Mouse (Mus musculus) thymus, postnatal 14 days (tissue): ENCODE measurements around the gene Cspg4.
"Not testable (repeated sequence)": the region's sequence is repeated elsewhere in the genome, so short reads cannot be mapped to it uniquely, and the experiment has no call there.

Experiments used
- DNase-seq: peaks from one replicate; pipeline ENCODE4 v3.0.0; 2021

The Cspg4 gene

GRCm38 (mm10) chr9:56893313-56893712 is 28.5 kb downstream of the Cspg4 start:
- no peak for DNase-seq

DNA sequence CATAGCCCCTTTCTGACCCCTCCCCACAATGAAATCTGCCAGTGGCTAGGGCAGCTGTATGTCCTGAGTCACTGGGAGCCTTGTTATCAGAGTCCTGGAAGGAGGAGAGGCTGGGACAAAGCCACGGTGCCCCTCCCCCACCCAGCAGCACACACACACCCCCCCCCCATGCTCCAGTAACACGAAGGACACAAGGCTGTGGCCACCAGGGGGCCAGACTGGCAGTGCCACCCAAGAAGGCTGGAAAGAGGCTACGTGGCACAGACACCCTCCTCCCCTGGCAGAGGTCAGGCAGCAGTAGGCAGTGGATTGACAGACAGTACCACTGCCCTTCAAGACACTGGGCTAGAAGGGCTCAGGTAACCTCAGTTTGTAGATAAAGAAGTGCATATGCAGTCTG is 29.2 kb downstream of the Cspg4 start:
- DNase-seq = peak; percentile 39

DNA sequence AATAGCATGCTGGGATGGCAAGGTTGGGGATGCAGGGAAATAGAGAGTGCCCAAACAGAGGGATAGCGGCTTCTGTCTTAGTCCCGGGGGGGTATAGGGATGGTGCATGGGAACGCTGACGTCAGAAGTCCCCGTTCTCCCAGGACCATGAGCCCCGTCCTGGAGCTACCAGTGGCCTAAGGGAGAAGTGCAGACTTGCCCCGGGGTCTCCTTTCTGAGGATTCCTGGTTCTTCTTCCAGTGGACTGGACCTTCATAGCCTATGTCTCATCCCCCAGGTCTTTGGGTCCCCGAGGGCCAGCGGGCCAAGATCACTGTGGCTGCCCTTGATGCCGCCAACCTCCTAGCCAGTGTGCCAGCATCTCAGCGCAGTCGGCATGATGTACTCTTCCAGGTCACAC is 31.9 kb downstream of the Cspg4 start:
- DNase-seq = no peak

- no peak for DNase-seq
Measured at GRCm38 (mm10) chr9:56899409-56899808, 34.6 kb downstream of the Cspg4 start.

DNA sequence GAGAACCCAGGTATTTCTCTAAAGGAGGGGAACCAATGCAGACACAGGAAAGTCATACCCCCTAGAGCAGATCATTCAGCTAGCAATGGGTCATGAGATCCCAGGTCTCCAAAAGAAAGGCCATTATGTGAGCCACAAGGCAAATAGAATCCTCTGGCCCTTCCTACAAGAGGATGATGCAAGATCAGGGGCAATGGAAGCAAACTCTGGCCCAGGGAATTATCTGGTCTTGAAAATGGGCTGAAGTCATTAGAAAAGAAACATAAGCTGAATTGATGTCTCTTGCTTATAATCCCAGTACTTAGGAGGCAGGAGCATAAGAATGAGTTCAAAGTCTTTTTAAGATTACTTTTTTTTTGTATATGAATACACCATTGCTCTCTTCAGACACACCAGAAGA is 35.2 kb downstream of the Cspg4 start:
- DNase-seq = no peak

DNA sequence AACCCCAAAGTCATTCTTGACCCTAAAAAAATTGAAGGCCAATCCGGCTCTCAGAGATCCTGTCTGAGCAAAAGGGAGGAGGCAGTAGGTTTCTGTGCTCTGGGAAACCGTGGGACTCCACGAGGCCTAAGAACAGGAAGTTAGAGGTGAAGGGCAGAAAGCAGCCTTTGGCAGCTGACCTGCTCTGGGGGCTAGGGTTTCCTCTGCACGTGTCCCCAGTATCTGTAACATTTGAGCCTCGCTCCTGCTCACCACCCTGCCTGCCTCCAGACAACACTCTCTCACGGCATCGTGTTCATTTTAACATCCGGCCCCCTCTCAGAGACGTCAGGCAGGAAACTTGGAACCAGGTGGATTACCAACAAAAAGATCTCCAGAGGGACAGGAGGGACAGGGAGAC is 35.7 kb downstream of the Cspg4 start:
- no peak for DNase-seq

- DNase-seq = no peak
Measured at GRCm38 (mm10) chr9:56901187-56901586, 36.4 kb downstream of the Cspg4 start.

DNA sequence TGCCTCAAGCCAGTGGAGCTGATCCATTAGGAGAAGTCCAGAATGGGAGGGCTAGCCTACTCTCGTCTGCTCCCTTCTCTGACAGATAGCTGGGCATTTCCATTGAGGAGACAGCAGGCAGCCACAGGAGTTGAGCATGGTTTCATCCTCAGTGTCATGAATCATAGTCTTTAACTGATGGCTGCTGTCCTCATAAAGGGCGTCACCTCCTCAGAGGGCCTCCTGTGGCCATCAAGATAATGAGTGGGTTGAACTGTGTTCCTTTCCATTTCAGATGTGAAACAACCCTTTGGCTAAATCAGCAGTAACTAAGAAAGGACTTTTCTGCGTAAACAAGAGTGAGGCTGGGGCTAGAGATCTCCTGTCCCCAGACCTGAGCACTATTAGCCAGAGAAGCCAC is 38.8 kb downstream of the Cspg4 start:
- DNase-seq = no peak

- no peak for DNase-seq
Measured at GRCm38 (mm10) chr9:56907549-56907948, 42.7 kb downstream of the Cspg4 start.

- DNase-seq = not testable (repeated sequence)
Measured at GRCm38 (mm10) chr9:56909991-56910390, 45.2 kb downstream of the Cspg4 start.

DNA sequence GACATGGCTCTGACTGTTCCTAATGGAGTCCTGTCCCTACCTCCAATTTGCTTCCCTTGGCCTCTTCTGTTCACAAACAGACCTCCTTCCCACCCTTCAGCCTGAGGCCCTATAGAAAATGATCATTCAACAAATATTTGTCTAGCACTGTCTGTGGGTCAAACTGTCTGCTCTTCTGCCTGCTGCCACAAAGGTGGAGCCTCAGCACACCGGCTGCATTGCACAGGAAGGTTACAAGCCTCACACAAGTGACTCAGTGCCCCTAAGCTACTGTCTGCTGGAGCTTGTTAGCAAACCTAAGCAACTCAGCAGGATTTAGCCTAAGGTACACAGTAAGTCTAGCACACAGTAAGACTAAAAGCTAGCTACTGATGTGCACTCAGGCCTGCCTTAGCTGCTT is 46.2 kb downstream of the Cspg4 start:
- DNase-seq = no peak

- no peak for DNase-seq
Measured at GRCm38 (mm10) chr9:56913991-56914390, 49.2 kb downstream of the Cspg4 start.

DNA sequence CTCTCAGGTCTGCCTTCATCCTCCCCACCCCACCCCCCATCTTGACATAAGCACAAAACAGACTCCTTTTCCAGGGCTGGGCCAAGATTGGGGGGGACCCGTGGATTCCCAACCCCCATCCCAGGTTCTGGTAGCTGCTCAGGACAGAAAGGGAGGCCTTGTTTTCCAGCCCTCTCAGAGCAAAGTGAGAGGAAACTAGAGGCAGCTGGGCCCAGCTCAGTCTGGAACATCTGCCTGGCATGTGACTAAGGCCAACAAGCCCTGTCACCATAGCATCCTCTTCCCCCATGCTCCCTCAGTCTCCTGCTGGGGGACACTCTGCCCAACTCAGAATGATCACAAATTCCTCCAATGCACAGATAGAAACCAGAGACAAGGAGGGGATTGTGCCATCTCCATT is 50.3 kb downstream of the Cspg4 start:
- no peak for DNase-seq

- no peak for DNase-seq
Measured at GRCm38 (mm10) chr9:56915695-56916410, 51.0 kb downstream of the Cspg4 start.

GRCm38 (mm10) chr9:56917131-56917530 is 52.3 kb downstream of the Cspg4 start:
- no peak for DNase-seq

DNA sequence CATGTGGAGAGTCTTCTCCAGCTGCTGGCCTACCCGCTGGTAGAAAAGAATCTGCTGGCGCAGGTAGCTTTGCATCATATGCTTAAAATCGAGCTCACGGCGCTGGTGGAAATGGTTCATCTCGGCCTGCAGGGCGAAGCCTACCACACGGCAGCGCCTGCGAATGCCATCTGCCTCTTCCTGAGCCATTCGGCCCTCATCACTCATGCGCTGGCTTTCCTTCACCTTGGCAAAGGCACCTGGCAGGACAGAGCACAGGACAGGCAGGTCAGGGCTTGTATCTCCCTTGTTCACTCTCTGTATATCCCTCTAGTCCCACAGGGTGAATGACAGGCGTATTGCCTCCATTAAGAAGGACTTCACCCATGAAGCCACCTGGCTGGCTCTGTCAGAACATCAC is 53.6 kb downstream of the Cspg4 start:
- DNase-seq = no peak

DNA sequence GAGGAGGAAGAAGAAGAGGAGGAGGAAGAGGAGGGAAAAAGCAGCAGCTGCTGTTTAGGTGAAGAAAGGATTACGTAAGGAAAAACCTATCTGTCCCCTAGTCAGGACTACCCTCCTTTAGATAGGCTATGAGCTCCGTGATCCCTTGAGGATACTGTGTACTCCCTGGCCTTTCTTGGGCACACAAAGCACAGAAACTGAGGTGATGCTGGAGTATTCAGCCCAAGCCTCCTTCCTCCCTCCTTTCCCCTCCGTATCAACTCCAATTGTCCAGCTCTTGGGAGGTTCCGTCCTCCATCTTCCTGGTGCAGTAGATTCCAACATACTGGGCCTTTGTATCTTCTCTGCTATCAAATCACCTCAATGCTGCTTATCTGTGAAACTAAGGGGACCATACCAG is 57.9 kb downstream of the Cspg4 start:
- DNase-seq = no peak

DNA sequence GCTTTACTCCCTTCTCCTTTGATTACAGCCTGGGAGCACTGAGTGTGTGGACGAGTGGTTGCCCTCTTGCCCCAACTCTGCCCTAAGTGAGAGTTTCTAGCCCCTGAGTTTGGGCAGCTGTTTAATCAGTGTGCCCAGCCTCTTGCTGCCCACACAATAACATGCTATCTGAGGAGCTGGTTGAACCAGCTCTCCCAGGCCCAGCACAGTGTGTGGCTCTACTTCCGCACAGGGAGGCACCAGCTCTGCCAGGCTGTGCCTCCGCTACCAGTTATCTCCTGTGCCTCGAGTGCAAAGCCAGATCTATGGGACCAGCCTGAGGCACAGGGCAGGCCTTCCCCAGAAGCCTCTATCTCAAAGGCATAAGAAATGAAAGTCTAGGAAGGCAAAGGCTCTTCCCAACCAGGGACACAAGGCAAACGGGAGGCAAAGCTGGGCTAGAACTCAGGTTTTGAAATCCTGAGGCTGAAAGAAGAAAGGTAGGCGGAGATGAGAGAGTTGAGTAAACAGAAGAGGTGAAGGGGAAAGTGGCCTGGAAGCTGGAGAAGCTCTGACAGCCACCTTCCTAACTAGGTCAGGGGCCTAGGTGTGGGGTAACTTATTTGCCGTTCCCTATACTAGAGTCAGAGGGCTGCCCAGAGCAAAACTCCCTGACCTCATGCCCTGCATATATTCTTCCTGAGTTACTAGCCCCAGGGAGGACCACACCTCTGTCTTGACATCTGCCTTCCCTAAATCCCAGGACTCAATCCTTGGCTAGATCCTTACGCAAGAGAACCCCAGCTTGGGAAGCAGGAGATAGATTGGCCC is 59.2 kb downstream of the Cspg4 start:
- no peak for DNase-seq

DNA sequence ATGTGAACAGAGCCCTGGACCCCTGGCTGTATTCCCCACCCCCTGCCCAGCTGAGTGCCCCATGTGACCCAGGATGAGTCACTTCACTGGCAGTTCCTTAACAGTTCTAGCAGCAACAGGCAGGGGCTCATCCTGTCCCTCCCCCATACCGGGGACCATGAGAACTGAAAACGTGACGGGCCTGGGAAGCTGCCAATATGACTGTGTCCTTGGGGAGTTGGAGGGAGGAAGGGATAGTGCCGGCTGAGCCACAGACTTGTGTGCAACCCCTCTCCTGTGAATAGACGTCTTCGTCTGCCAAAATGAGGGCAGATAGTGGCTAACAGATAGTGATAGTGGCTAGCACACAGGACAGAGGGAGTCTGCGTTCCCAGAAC is 59.8 kb downstream of the Cspg4 start:
- no peak for DNase-seq

GRCm38 (mm10) chr9:56925291-56926024 is 60.6 kb downstream of the Cspg4 start:
- DNase-seq = no peak

DNA sequence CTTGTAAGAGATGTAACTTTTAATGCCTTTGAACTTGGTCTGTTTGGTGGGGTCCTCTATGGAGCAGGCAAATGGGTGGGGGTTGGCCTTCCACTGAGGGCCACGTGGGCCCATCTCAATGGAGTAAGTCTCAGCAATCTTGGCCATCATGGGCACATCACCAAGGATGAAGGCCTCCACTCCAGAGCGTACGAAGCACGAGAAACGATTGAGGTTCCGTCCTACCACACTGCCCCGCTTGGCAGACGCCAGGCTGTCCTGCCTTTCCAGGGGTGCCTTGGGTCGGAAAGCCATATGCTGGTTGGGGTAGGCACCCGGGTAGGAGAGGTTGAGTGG is 61.2 kb downstream of the Cspg4 start:
- DNase-seq = no peak

DNA sequence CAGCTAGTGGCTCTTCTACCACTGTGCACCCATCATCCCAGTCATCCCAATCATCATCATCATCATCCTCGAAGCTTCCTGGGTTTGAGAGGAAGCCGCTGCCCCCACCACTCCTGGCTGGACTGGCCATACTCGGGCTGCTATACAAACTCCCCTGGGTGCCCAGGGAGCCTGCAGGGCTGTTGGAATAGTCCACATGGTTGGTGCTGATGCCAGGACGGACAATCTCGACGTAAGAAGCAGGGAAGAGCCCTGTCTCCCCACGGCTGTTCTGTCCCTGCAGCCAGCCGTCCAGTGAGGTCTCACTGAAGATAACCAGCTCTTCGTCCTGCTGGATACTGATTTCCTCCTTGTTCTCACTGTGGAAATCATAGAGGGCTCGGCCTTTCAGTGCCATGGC is 61.6 kb downstream of the Cspg4 start:
- no peak for DNase-seq

DNA sequence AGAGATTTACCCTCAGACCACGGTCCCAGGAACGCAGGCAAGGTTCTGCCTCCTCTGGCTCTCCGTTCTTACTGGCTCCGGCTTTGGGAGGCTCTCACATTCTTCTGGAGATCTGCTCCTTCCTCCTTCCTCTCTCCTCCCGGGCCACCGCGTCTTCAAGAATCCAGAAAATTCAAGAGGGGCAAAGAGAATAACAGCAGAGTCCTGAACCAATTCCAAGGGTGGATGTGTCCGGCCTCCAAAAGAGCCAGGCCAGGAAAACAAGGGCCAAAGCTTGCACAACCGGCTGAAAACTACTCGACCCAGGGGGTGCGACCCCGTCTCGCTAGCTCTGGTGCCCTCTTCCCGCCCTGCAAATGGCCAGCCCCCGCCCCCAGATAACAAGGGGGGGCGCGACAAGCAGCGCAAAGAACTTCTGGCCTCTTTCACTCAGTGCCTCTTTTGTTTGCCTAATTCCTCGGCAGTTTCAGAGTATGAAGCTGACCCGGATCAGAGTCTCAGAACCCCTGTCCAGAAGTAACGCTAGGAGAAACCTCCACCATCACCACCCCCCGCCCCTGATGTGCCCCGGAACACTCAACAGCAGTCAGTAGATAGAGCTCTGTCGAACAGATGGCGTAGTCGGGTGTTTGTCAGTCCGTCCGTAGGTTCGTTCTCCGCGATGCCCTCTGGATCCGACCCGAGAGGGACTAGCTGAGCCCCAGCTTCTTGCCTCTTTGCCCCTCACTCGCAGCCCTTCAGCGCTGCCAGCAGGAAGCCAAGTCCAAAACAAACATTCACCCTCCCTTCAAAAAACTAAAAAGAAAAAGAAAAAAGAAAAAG is 62.6 kb downstream of the Cspg4 start:
- DNase-seq = peak; percentile 41
